ENCODE assay signal across 20 mouse cellular contexts in the genomic region with DNA sequence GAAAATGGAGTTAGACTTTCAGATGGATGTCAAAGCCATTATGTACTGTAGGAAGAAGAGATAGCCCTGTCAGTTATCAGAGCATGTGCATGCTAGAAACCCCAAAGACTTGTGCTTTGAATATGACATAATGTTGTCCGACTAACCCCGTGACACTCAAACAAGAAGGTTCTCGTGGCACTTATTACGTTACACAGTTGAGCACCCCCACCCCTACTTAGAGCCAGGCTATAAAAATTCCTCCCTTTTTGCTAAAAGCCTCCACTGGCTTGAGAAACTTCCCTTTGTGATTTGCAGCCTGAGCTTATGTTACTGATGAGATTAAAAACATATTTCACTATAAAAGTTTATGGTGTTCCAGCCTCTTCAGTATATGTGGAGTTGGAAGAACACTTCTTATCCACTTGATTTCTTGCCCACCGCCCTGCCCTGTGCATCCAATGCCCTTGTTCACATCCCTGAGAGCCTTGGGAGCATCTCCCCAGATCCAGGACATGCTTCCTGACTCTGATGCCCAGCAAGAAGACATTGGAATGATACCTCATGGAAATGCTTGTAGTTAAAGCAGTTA.
"Had no signal": no experiment of that assay in that cellular context is flagged by ENCODE, and none has a peak within 500 bp of the region (broad histone marks: within the 10 kb centered on the region; RNA-seq: fewer than 3 reads in every experiment).

No protein-coding gene starts in this region.

- H3K4me3 ChIP-seq: lung, embryonic 15.5 days; midbrain, embryonic 10.5 days; midbrain, embryonic 12.5 days; myocyte; neural tube, embryonic 13.5 days; neural tube, embryonic 15.5 days; stomach, embryonic 15.5 days had no signal

- H3K4me1 ChIP-seq: neural tube, embryonic 15.5 days; stomach, embryonic 15.5 days had no signal

- DNase-seq: liver, postnatal 0 days; lung, adult 2 months; lung, postnatal 4 days; midbrain, embryonic 14.5 days; retina, postnatal 1 day; right cerebral cortex, postnatal 14 days; spleen, adult 18-20 months; thymus, adult 2 months; thymus, postnatal 25 days; thymus, postnatal 4 days had no signal

- H3K36me3 ChIP-seq: midbrain, embryonic 12.5 days; stomach, embryonic 15.5 days had no signal

- H3K4me2 ChIP-seq: lung, embryonic 15.5 days; midbrain, embryonic 12.5 days; neural tube, embryonic 13.5 days; neural tube, embryonic 15.5 days; stomach, embryonic 15.5 days had no signal

- H3K9ac ChIP-seq: liver, postnatal 0 days; lung, embryonic 15.5 days; midbrain, embryonic 12.5 days; neural tube, embryonic 13.5 days; neural tube, embryonic 15.5 days; stomach, embryonic 15.5 days had no signal

- H3K27ac ChIP-seq: lung, embryonic 15.5 days; midbrain, embryonic 10.5 days; midbrain, embryonic 12.5 days; neural tube, embryonic 13.5 days; neural tube, embryonic 15.5 days; stomach, embryonic 15.5 days; stomach, postnatal 0 days had no signal

- H3K27me3 ChIP-seq: lung, embryonic 15.5 days; midbrain, embryonic 12.5 days; neural tube, embryonic 13.5 days; neural tube, embryonic 15.5 days; stomach, embryonic 15.5 days had no signal

- H3K9me3 ChIP-seq: lung, embryonic 15.5 days; midbrain, embryonic 10.5 days; midbrain, embryonic 12.5 days; neural tube, embryonic 13.5 days; neural tube, embryonic 15.5 days; stomach, embryonic 15.5 days had no signal

- ATAC-seq: liver, postnatal 0 days; lung, postnatal 0 days; midbrain, embryonic 16.5 days had no signal
